Comparison of ENCODE assay signal across 12 mouse cellular contexts in genomic region chr13:81181459-81181858, GRCm38 (mm10).
DNase-seq lines count a peak whose midpoint lies in the region; ATAC-seq and TF ChIP-seq lines count a peak whose summit lies in the region.
"Had no signal": no experiment of that assay in that cellular context is flagged by ENCODE, and none has a peak within 500 bp of the region (broad histone marks: within the 10 kb centered on the region; RNA-seq: fewer than 3 reads in every experiment).

No protein-coding gene starts in this region.

- WGBS in forebrain, embryonic 14.5 days, result 33% methylated on average over 4 of the region's 4 CpGs
- WGBS in forebrain, embryonic 10.5 days, result 86% methylated on average over 4 of the region's 4 CpGs
- 55% methylated on average over 4 of the region's 4 CpGs for WGBS in stomach, embryonic 15.5 days
- WGBS in stomach, postnatal 0 days, result 56% methylated on average over 4 of the region's 4 CpGs

- no peak overlapping the region for H3K27ac ChIP-seq in forebrain, embryonic 14.5 days (ENCODE audit: low read depth, low read length)
- H3K27ac ChIP-seq in forebrain, embryonic 10.5 days, result no peak overlapping the region
- peak overlapping the region; percentile 21; the same call in 1 of the 2 replicates for H3K27ac ChIP-seq in stomach, embryonic 15.5 days
- no peak overlapping the region for H3K27ac ChIP-seq in stomach, postnatal 0 days (replicated peaks)
- H3K27ac ChIP-seq: heart, embryonic 10.5 days had no signal

- DNase-seq in forebrain, embryonic 14.5 days (ENCODE audit: low spot score), result peak; percentile 44
- no peak for DNase-seq in forebrain, embryonic 10.5 days (ENCODE audit: extremely low spot score, low spot score)
- DNase-seq in kidney, postnatal 10 days, result peak; percentile 30
- DNase-seq in kidney, adult 9 months, result no peak
- no peak for DNase-seq in stomach, postnatal 0 days (ENCODE audit: low spot score)
- DNase-seq: cerebellum, adult 8-10 months; lung, adult 18-20 months had no signal

- H3K4me3 ChIP-seq in forebrain, embryonic 14.5 days (ENCODE audit: low read depth, low read length), result no peak overlapping the region
- no peak overlapping the region for H3K4me3 ChIP-seq in forebrain, embryonic 10.5 days
- no peak overlapping the region for H3K4me3 ChIP-seq in stomach, embryonic 15.5 days (replicated peaks)
- H3K4me3 ChIP-seq in stomach, postnatal 0 days (ENCODE audit: low read depth, low read length), result no peak overlapping the region
- H3K4me3 ChIP-seq: heart, embryonic 10.5 days had no signal

- no peak for ATAC-seq in forebrain, embryonic 14.5 days
- ATAC-seq in stomach, embryonic 15.5 days (ENCODE audit: insufficient read depth, low FRiP score, low read depth), result no peak
- no peak for ATAC-seq in stomach, postnatal 0 days (ENCODE audit: low FRiP score, low TSS enrichment)
- ATAC-seq in granulocyte monocyte progenitor cell, adult 5-6 weeks (replicated peaks; ENCODE audit: poor library complexity, severe bottlenecking), result no peak
- ATAC-seq: intestine, postnatal 0 days had no signal

- no peaks in the 10 kb centered on the region for H3K27me3 ChIP-seq in forebrain, embryonic 14.5 days (replicated peaks; ENCODE audit: control insufficient read depth, insufficient read depth, low read length)
- H3K27me3 ChIP-seq in forebrain, embryonic 10.5 days (ENCODE audit: poor library complexity, severe bottlenecking), result no peaks in the 10 kb centered on the region
- no peaks in the 10 kb centered on the region for H3K27me3 ChIP-seq in stomach, embryonic 15.5 days (replicated peaks)
- no peaks in the 10 kb centered on the region for H3K27me3 ChIP-seq in stomach, postnatal 0 days (ENCODE audit: control insufficient read depth, insufficient read depth, low read length)

- H3K4me2 ChIP-seq in forebrain, embryonic 14.5 days (ENCODE audit: low read length), result no peak overlapping the region
- H3K4me2 ChIP-seq in stomach, embryonic 15.5 days, result no peak overlapping the region
- H3K4me2 ChIP-seq in stomach, postnatal 0 days (replicated peaks; ENCODE audit: low read depth), result no peak overlapping the region

- no peaks in the 10 kb centered on the region for H3K9me3 ChIP-seq in forebrain, embryonic 14.5 days (replicated peaks; ENCODE audit: control insufficient read depth, low read length)
- H3K9me3 ChIP-seq in forebrain, embryonic 10.5 days, result no peaks in the 10 kb centered on the region
- H3K9me3 ChIP-seq in stomach, embryonic 15.5 days, result no peaks in the 10 kb centered on the region
- H3K9me3 ChIP-seq in stomach, postnatal 0 days (ENCODE audit: control insufficient read depth, low read length), result no peaks in the 10 kb centered on the region
- H3K9me3 ChIP-seq: G1E; heart, embryonic 10.5 days had no signal

- TF ChIP-seq CTCF in stomach, postnatal 0 days (IDR thresholded peaks at IDR 0.05; ENCODE audit: low read depth), result no peak

- no peak overlapping the region for H3K9ac ChIP-seq in forebrain, embryonic 14.5 days (ENCODE audit: low read length)
- H3K9ac ChIP-seq in stomach, embryonic 15.5 days, result no peak overlapping the region
- no peak overlapping the region for H3K9ac ChIP-seq in stomach, postnatal 0 days (ENCODE audit: low read length)

- no peaks in the 10 kb centered on the region for H3K36me3 ChIP-seq in forebrain, embryonic 14.5 days (ENCODE audit: control insufficient read depth, insufficient read depth, low read length)
- H3K36me3 ChIP-seq in forebrain, embryonic 10.5 days (replicated peaks), result no peaks in the 10 kb centered on the region
- H3K36me3 ChIP-seq in stomach, embryonic 15.5 days, result no peaks in the 10 kb centered on the region
- H3K36me3 ChIP-seq in stomach, postnatal 0 days (ENCODE audit: control insufficient read depth, insufficient read depth, low read length), result no peaks in the 10 kb centered on the region
- H3K36me3 ChIP-seq: G1E; heart, embryonic 10.5 days had no signal

- TF ChIP-seq EP300 in stomach, postnatal 0 days (optimal IDR thresholded peaks at IDR 0.05), result no peak

- no peaks in the 10 kb centered on the region for H3K4me1 ChIP-seq in forebrain, embryonic 14.5 days (ENCODE audit: control insufficient read depth, insufficient read depth, low read length)
- H3K4me1 ChIP-seq in forebrain, embryonic 10.5 days, result no peaks in the 10 kb centered on the region
- peaks cover 3% of the 10 kb centered on the region; the same call in 1 of the 2 replicates for H3K4me1 ChIP-seq in stomach, embryonic 15.5 days
- H3K4me1 ChIP-seq in stomach, postnatal 0 days (replicated peaks; ENCODE audit: control insufficient read depth, insufficient read depth), result no peaks in the 10 kb centered on the region
- H3K4me1 ChIP-seq: heart, embryonic 10.5 days had no signal

Comparison
In these comparisons a context has a peak if more than half of its experiments do, and no peak if none do; other contexts are left out.
1. DNase-seq: peak in forebrain, embryonic 14.5 days (single experiment) and kidney, postnatal 10 days (single experiment); none in forebrain, embryonic 10.5 days (single experiment), kidney, adult 9 months (single experiment) and stomach, postnatal 0 days (single experiment).